Mouse (Mus musculus): Measurements from ENCODE around the gene Sorbs1.

DNA sequence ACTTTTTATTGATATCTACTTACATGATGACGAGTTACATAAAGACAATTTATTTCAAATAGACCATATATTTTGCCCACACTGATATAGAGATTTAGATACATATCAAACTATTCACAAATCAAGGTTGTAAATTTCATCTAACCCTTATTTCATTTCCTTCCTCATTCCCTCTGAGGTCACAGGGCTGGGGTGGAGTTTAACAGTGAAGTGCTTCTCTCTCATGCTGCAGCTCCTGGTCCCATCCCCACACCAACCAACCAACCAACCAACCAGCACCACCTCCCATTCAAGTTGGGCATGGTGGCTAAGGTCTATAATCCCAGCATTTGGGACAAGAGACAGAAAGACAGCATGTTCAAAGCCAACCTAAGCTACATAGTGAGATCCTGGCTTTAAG is 97.9 kb downstream of the Sorbs1 start:
- TF ChIP-seq CTCF (IDR thresholded peaks at IDR 0.05; ENCODE audit: low read depth) (no peak), EP300 (IDR thresholded peaks at IDR 0.05; ENCODE audit: low read depth) (no peak)

Measured in liver, embryonic 14.5 days (tissue).